Mouse (Mus musculus): ENCODE measurements around the gene Fgfr2.

- no peak for TF ChIP-seq CTCF (IDR thresholded peaks at IDR 0.05; ENCODE audit: low read depth)
- TF ChIP-seq EP300 (IDR thresholded peaks at IDR 0.05; ENCODE audit: low read depth), result no peak
Observed at GRCm38 (mm10) chr7:132786522-132786921, 336.6 kb downstream of the Fgfr2 start.

All from liver, postnatal 0 days (tissue).